Mouse (Mus musculus) kidney, adult 11 months (tissue): ENCODE data around the gene Gm43518.
A peak's percentile ranks its signal among the peaks of the same experiment; 100 is the strongest.

Experiments used
- DNase-seq: peaks from one replicate; pipeline ENCODE4 v3.0.0; 2022

Gm43518 gene

GRCm38 (mm10) chr5:123927118-123927517 lies at the start of gene Gm43518:
Gene Gm43518, plus strand, starts transcription at chr5:123927418.
- DNase-seq, result no peak

GRCm38 (mm10) chr5:123878056-123878455 lies 49.2 kb upstream of the Gm43518 start:
- DNase-seq, result no peak

GRCm38 (mm10) chr5:123879928-123880327 lies 47.3 kb upstream of the Gm43518 start, which contains the start of gene Hcar1:
Gene Hcar1, minus strand, starts transcription at chr5:123880020.
- peak; percentile 17 for DNase-seq

- no peak for DNase-seq
Observed at GRCm38 (mm10) chr5:123880778-123881177, 46.4 kb upstream of the Gm43518 start.

GRCm38 (mm10) chr5:123883891-123884290 lies 43.3 kb upstream of the Gm43518 start:
- DNase-seq, result no peak

GRCm38 (mm10) chr5:123884332-123884731 lies 42.9 kb upstream of the Gm43518 start:
- no peak for DNase-seq

GRCm38 (mm10) chr5:123886365-123886764 lies 40.9 kb upstream of the Gm43518 start:
- DNase-seq, result no peak

GRCm38 (mm10) chr5:123890312-123890711 lies 36.9 kb upstream of the Gm43518 start:
- DNase-seq, result no peak

GRCm38 (mm10) chr5:123890987-123891386 lies 36.2 kb upstream of the Gm43518 start:
- no peak for DNase-seq

GRCm38 (mm10) chr5:123891669-123892068 lies 35.5 kb upstream of the Gm43518 start:
- no peak for DNase-seq

GRCm38 (mm10) chr5:123893520-123893919 lies 33.7 kb upstream of the Gm43518 start:
- DNase-seq, result no peak

GRCm38 (mm10) chr5:123896395-123896794 lies 30.8 kb upstream of the Gm43518 start:
- no peak for DNase-seq

- no peak for DNase-seq
Observed at GRCm38 (mm10) chr5:123897352-123897751, 29.9 kb upstream of the Gm43518 start.

GRCm38 (mm10) chr5:123904059-123904672 lies 23.1 kb upstream of the Gm43518 start:
- no peak for DNase-seq

GRCm38 (mm10) chr5:123906146-123906975 lies 20.9 kb upstream of the Gm43518 start:
- DNase-seq, result no peak

- DNase-seq, result peak; percentile 95
Observed at GRCm38 (mm10) chr5:123906976-123907630, 20.1 kb upstream of the Gm43518 start, which contains the start of gene Denr. Gene Denr, plus strand, starts transcription at chr5:123907175.

GRCm38 (mm10) chr5:123907631-123907977 lies 19.6 kb upstream of the Gm43518 start:
- no peak for DNase-seq

GRCm38 (mm10) chr5:123914852-123915251 lies 12.4 kb upstream of the Gm43518 start:
- no peak for DNase-seq

GRCm38 (mm10) chr5:123922112-123922511 lies 5.1 kb upstream of the Gm43518 start:
- DNase-seq, result no peak

- DNase-seq, result peak; percentile 91
Observed at GRCm38 (mm10) chr5:123930508-123930989, 3.3 kb downstream of the Gm43518 start, which contains the start of gene Ccdc62. Gene Ccdc62, plus strand, starts transcription at chr5:123930679.

GRCm38 (mm10) chr5:123931131-123931530 lies 3.9 kb downstream of the Gm43518 start:
- DNase-seq, result no peak

GRCm38 (mm10) chr5:123932927-123933326 lies 5.7 kb downstream of the Gm43518 start:
- no peak for DNase-seq

GRCm38 (mm10) chr5:123933556-123933955 lies 6.3 kb downstream of the Gm43518 start:
- DNase-seq, result no peak
